Mouse (Mus musculus) urinary bladder, postnatal 4 days (tissue): ENCODE results near the gene Syt5.
"Not testable (repeated sequence)": the region's sequence is repeated elsewhere in the genome, so short reads cannot be mapped to it uniquely, and the experiment has no call there.

Experiments
- DNase-seq, 2 experiments: peaks; one replicate each; pipeline ENCODE4 v3.0.0; 2021 to 2022; ENCODE audit warnings: low spot score in 2 of 2

Syt5 gene

DNA sequence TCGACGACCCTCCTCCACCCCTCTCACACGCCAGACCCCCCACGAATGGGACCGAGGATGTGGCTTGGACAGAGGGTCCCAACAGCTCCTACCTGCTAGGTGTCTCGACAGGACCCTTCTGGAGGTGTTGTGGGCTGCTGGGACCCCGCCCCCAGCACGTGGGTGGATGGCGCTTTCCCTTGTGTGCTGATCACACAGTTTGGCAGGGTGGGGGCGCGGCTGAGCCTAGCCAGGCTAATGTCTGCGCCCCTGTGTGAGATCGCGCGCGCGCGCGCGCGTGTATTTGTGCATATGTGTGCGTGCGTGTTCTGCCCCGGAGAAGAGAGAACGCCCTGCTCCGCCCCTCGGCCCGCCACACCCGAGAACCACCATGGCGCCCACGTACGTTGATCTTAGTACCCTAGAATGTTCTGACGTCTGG, at the start of gene Syt5:
Gene Syt5, minus strand, starts transcription at position 321 of the 421 bp plus-strand sequence.
- no peak for DNase-seq

DNA sequence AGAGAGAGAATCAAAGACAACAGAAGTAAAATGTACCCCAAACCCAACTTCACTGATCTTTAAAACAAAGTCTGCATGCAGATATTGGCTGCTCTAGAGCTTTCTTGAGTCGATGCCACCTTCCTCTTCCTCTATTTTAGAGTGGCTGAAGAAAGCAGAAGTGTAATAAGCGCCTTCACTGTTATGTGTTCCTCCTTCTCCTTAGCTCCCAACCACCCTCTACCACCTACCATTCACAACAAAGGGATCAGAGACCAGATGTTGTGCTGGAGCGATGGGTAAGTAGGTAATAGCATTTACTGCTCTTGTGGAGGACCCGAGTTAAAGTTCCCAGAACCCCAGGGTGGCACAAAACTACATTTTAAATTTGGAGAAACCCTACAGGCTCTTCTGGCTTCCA, 49.7 kb upstream of the Syt5 start:
- DNase-seq: peak in 1 of 2 experiments; percentile 39

DNA sequence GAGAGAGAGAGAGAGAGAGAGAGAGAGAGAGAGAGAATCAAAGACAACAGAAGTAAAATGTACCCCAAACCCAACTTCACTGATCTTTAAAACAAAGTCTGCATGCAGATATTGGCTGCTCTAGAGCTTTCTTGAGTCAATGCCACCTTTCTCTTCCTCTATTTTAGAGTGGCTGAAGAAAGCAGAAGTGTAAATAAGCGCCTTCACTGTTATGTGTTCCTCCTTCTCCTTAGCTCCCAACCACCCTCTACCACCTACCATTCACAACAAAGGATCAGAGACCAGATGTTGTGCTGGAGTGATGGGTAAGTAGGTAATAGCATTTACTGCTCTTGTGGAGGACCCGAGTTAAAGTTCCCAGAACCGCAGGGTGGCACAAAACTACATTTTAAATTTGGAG, 34.1 kb upstream of the Syt5 start:
- not testable (repeated sequence) for DNase-seq

DNA sequence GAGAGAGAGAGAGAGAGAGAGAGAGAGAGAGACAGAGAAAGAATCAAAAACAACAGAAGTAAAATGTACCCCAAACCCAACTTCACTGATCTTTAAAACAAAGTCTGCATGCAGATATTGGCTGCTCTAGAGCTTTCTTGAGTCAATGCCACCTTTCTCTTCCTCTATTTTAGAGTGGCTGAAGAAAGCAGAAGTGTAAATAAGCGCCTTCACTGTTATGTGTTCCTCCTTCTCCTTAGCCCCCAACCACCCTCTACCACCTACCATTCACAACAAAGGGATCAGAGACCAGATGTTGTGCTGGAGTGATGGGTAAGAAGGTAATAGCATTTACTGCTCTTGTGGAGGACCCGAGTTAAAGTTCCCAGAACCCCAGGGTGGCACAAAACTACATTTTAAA, 25.0 kb upstream of the Syt5 start:
- not testable (repeated sequence) for DNase-seq

DNA sequence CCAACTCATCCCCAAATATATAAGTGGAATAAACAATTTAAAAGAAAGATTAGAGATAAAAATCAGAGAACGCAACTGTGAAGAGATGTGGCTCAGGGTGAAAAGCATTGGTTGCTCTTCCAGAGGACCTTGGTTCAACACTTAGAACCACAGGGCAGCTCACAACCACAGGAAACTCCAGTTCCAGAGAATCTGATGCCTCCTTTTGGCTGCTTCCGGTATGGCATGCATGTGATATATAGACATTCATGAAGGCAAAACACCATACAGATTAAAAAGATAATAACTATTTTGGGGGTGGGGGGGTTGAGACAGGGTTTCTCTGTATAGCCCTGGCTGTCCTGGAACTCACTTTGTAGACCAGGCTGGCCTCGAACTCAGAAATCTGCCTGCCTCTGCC, 15.3 kb upstream of the Syt5 start:
- DNase-seq: peak in 1 of 2 experiments; percentile 33

DNA sequence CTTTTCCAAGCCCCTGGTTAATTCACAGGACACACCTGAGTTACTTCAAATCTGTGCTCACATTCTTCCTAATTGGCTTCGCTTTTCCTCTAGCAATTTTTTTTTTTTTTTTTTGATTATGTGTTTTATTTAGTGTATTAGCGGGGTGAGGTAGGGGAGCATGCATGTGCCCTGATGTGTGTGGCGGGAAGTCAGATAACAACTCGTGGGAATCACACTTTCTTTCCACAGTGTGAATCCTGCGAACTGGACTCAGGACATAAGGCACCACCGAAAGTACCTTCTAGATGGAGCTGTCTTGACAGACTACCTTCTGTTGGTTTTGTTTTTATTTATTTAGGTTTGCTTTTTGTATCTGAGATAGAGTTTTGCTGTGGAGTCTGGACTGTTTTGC, 9.8 kb upstream of the Syt5 start:
- DNase-seq: no peak

DNA sequence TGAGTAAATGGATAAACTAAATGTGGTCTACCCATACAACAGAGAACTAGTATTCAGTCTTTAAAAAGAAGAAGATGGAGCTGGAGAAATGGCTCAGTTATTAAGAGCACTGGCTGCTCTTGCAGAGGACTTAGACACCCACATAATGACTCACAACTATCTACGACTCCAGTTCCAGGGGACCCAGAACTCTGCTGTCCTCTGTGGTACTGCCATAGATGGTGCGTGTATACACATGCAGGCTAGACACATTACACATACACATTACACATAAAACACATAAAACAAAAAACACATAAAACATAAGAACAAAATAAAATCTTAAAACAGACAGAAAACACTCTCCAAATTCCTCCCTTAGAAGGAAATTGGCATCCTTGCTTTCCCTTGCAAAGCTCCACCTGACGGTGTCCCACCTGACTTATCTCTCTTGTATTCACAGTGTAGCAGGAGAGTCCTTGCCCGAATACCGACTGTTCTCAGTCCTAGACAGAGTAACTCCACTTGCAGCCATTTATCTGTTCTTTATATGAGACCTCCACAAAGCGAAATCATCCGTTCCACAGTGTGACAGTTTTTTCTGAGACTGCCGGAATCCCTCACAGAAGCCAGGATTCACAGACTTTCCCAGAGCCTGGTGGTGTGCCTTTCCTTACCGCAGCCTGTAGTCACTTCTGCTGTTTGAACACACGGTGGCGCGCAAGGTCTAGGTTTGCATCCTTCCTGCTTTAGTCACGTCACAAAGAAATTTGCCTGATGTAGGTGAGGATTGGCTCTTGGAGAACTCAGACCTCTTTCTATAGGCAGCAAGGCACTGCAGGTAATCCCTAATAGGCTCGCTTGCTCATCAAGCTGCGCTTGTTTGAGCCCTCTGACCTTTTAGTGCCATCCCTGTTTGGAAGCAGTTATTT, 9.2 kb upstream of the Syt5 start:
- DNase-seq: peak in 1 of 2 experiments; percentile 43

DNA sequence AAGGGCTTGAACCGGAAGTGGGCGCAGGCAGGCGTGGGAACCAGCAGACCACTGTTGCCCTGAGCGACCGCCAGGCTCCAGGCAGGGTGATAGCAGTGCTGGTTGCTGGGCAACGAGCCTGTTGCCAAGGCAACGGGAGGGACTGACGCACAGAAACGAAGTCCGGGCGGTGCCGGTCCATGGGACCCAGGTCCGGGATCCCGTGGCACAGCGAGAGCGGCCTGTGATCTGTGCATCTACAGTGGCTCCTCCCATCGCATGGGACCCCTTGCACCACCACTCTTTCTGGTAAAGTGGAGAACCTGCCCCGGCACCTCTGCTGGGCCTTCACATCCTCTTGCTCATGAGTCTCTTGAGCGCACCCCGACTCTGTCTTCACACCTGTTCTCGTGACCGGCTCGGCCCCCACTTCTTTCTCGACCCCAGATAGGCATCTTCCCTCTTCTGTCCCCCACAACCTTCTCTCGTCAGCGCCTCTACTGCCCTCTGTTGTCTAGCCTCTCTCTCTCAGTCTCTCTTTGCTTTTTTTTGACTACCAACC, 680 bp downstream of the Syt5 start:
- DNase-seq: peak in 1 of 2 experiments; percentile 50

DNA sequence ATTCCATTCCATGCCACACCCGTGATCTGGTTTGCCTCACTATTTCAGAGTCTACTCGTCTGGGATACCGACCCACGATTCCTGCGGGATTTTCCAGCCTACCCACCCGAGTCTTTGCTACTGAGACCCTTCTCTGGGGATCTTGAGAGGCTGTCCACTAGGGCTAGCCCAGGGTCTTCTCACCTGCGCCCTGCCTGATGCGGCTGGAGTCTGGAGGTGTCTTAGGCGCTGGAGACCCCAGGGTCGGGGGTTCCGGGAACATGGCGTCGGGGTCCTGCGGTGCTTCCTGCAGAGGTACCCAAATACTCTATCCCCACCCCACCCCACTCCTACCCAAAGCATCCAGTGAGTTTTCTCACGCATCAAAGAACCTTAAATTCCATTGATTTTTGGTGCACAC, 1.3 kb downstream of the Syt5 start:
- DNase-seq: no peak

DNA sequence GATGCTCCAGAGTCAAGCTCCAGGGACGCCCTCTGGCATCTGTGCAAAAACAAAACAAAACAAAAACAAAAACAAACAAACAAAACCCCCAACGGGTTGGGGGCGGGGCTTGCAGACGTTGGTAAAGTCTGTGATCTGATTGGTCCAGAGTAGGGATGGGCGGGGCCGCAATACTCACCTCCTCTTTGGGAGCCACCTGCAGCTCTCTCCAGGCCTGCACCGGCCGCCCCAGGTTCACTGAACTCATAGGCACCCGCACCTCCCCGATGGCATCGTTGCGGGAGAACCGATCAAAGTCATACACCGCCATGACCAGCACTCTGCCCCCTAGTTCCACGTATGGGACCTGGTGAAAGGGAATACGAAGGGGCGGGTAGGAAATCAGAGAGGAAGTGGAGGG, 5.3 kb downstream of the Syt5 start:
- no peak for DNase-seq

DNA sequence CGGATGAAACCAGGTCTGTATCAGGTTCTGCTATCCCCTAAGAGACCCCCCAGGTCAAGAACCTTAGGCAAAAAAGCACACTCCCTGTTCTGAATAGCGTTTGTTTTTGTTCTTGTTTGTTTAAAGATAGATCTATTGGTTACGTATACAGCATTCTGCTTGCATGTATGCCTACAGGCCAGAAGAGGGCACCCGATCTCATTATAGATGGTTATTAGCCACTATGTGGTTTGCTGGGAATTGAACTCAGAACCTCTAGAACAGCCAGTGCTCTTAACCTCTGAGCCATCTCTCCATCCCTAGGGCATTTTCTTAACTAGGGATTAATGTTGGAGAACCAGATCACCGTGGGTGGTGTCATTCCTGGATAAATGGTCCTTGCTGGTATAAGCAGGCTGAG, 6.0 kb downstream of the Syt5 start:
- no peak for DNase-seq

DNA sequence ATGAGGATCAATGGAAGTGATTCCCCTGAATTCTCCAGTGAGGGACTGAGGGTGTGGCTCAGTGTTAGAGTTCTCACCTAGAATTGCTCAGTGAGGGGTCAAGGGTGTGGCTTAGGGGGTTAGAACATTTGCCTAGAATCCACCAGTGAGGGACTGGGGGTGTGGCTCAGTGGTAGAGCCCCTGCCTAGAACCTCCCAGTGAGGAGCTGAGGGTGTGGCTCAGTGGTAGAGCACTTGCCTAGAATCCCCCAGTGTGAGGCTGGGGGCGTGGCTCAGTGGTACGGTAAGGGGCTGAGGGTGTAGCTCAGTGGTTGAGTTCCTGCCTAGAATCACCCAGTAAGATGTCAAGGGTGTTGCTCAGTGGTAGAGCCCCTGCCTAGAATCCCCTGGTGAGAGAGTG, 8.3 kb downstream of the Syt5 start:
- no peak for DNase-seq

DNA sequence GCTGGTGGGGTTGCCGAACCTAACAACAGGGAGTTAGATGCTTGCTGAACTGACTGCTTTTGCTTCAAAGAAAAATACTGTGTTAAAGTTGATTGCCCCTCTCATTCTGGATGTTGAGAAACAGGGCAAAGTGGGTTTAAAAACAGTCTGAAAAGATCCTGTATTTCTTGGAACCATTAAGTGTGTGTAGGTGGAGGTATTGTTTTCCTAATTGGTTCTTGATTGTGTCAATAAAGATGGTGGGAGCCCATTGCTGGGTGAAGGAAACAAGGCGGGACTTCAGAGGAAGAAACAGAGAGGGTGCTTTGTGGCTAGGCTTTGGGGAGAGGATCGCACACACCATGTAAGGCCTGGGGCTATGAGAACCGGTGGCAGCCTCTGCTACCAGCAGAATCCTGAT, 10.2 kb downstream of the Syt5 start:
- DNase-seq: no peak

DNA sequence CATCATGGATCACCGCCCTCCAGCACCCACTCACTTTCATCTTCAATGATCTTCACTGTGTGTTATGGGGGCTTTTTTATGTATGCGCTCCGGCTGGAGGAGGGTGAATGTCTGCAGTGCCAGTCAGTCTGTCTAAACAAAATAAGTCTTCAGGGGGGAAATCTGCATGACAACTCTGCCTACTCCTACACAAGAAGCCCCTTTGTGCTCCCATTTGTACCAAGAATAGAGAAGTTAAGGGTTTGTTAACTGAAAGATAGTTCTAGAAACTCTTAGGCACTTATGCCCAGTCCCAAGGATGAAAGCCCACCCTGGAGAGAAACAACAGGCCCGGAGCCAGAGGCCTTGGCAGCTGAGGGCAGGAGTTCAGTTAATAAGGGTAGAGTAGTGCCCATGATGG, 11.0 kb downstream of the Syt5 start:
- no peak for DNase-seq

DNA sequence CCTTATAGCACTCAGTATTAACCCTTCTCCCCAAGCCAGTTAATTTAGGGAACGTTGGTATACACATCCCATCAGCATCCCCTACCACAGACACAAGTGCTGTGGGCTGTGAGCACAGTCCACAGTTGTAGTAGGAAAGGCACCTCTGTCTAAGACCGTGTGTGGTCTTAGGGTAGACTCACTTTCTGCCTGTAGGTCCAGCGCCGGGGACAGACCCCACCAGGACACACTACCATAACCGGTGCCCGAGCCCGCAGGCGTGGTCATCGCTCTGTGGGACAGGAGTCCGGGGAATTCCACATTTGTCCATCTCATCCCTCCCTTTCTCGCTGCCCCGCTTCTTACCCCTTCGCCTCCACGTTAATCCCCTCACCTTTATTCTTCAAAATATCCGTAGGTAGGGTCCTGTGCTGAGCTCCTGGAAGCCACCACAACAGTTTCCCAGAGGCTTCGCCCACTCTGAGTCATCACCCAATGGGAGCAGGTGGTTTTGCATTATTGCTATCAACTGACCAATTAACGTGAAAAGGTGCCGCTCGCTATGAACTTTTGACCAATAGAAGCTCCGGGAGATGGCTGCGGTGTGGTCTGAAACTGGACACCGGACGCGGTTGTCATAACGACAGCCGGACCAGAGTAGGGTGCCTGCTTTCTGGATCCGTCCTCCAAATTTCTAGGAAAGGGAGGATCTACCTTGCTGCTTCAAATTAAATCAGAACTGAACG, 15.2 kb downstream of the Syt5 start, which contains the start of gene Dnaaf3:
Gene Dnaaf3, minus strand, starts transcription at position 449 of the 725 bp plus-strand sequence.
- DNase-seq: peak; percentile 67 to 76

DNA sequence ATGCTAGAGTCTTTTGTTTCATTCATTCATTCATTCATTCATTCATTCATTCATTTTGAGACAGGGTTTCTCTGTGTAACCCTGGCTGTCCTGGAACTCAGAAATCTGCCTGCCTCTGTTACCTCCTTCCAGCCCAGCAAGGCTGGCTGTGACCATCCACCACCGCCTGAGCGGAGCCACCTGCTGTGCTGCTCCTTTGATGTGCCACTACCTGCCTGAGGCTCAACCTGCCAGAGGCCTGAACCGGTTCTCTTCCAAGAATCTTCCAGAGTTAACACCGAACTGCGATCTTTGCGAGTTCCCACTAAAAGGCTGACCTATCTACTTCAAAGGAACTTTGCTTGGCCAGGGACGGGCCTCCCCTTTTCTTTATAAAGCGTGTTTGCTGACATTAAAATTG, 17.2 kb downstream of the Syt5 start:
- not testable (repeated sequence) for DNase-seq

DNA sequence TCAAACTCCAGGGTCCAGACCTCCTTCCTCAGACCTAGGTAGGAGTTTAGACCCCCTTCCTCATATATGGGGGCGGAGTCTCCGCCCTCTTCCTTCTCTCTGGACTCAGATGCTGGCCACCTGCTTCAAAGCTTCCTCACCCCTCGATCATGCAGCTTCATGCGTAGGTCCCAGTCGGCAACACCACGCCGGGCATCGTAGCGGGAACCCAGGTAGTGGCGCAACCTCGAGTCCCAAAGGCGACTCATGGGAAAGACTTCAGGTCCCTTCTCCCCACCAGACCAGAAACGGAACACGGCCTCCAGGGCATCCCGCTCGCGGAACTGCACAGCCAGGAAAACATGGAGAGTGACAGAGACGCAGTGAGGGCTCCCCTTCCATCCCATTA, 20.0 kb downstream of the Syt5 start:
- no peak for DNase-seq

DNA sequence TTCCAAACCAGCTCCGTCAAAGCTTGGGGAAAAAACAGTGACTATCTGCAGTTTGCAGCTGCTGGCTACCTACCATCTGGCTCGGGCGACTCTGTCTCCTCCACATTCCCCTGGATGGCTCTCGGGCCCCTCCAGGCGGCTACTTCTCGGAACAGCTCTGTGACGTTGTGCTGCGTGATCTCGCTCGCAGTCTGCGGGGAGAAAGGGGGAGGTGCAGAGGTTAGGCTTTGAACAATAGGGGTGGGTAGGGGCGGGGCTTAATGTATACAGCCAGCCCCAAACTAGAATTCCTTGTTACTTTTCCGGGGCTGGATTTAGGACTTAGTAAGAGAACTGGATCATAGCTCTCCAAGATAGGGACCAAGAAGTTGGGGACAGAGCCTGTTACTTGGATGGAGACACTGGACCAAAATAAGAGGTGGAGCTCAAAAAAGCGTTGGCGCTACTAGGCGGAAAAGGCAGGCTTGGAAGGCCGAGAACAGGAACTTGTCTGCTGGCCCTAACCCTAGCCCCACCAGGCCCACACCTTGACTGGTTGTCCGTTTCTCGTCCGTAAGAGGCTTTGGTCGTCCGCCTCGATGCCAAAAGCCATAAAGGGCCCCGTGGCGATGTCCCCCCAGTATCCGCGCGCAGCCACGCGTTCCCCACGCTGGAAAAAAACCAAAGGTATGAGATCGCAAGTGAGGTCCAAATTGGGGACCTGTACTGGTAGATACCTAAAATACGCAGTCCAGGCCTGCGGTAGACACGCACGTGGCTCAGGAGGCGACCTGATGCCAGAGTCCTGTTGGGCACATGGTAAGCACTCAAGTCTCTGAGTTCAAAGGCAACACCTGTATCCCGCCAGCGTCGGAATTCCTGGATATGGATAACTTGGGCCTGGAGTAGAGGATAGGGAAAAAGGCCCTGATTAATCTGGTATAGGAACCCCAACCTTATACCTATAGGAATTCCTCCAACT, 20.7 kb downstream of the Syt5 start:
- peak; percentile 73 to 84 for DNase-seq

DNA sequence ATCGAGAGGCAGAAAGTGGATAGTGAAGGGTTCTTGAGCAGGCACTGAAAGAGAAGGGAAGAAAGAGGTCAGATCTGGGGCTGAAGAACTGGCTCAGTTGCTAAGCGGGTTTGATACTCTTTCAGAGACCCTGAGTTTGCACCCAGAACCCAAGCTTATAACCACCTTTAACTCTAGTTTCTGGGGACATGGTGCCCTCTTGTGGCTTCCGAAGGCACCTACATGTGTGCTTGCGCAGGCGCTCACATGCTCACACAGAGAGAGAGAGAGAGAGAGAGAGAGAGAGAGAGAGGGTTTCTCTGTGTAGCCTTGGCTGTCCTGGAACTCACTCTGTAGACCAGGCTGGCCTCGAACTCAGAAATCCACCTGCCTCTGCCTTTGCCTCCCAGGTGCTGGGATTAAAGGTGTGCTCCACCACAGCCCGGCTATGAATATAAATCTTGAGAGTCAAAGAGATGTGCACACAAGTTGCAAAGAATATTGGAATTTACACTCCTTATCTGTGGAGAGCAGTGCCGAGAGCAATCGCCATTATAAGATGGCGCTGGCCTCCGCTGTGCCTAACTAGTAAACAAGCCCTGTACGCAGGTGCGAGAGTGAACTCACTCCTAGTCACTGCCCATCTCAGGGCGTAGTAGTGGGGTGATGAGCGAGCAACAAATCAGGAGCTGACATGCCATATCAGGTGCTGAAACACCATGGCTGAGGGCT, 23.0 kb downstream of the Syt5 start, which contains the start of gene Tnni3:
Gene Tnni3, minus strand, starts transcription at position 18 of the 711 bp plus-strand sequence.
- not testable (repeated sequence) for DNase-seq
